Mouse (Mus musculus) olfactory bulb, adult 2 months (tissue): Measurements from ENCODE around the gene Muc2. TPM values are rescaled to one million over a fixed set of nuclear protein-coding genes. Genes with fewer than 3 reads are reported as not detected.
"Not testable (repeated sequence)": the region's sequence is repeated elsewhere in the genome, so short reads cannot be mapped to it uniquely, and the experiment has no call there.

ENCODE experiments used
- H3K27ac ChIP-seq: fragments of 200-500 bp; 2 replicates; pipeline ENCODE4 v1.5.1; 2012; ENCODE audit warnings: low read depth, low read length; ENCODE audit not compliant: insufficient read depth
- H3K4me1 ChIP-seq: fragments of 200-500 bp; 2 replicates; pipeline ENCODE4 v1.6.1; 2012; ENCODE audit warnings: low read length; ENCODE audit not compliant: control insufficient read depth, insufficient read depth
- H3K4me3 ChIP-seq: fragments of 200-500 bp; 2 replicates; pipeline ENCODE4 v1.5.1; 2012; ENCODE audit warnings: mild to moderate bottlenecking, low read depth, low read length, moderate library complexity; ENCODE audit not compliant: insufficient read depth
- CTCF ChIP-seq: fragments of 200-500 bp; IDR thresholded peaks from 2 replicates; pipeline ENCODE4 v1.5.1; 2012; ENCODE audit warnings: low read depth, mild to moderate bottlenecking, low read length, moderate library complexity; ENCODE audit not compliant: insufficient read depth
- POLR2A ChIP-seq: fragments of 200-500 bp; IDR thresholded peaks from 2 replicates; pipeline ENCODE4 v1.6.1; 2012; ENCODE audit warnings: mild to moderate bottlenecking, low read depth, low read length, moderate library complexity; ENCODE audit not compliant: insufficient read depth
- WGBS: fragments of 180-500 bp; shearing (Covaris S2); methylation state at CpG from one replicate; pipeline ENCODE4 v1.1.7; 2018; 5-methylcytosine and 5-hydroxymethylcytosine counted together
- polyA plus RNA-seq: library from polyadenylated mRNA; stranded (reverse); fragments of >200 nt; gene quantifications from 2 replicates; pipeline ENCODE4 v1.2.4, GENCODE M21; 2012; ENCODE audit warnings: low replicate concordance; ENCODE audit not compliant: missing spikeins, insufficient read depth, insufficient read length

Gene Muc2
- not detected in 2 replicates for polyA plus RNA-seq

GRCm38 (mm10) chr7:141690040-141690439, at the start of gene Muc2:
Gene Muc2, plus strand, starts transcription at chr7:141690340.
- peaks cover 9% of the 10 kb centered on the region; the same call in 1 of the 2 replicates for H3K4me1 ChIP-seq
- WGBS = 85% methylated on average over 8 of the region's 8 CpGs
- TF ChIP-seq POLR2A (no peak), CTCF (no peak)
- H3K4me3 ChIP-seq = no peak within 1 kb of the TSS
- no peak within 1 kb of the TSS for H3K27ac ChIP-seq

- Histone ChIP-seq H3K4me1 (no peaks in the 10 kb centered on the region), H3K4me3 (no peak overlapping the region), H3K27ac (no peak overlapping the region)
- 100% methylated on average over 1 of the region's 1 CpGs for WGBS
- TF ChIP-seq POLR2A (no peak), CTCF (no peak)
These were observed 47.8 kb upstream of the Muc2 start for GRCm38 (mm10) chr7:141642375-141642774.

- Histone ChIP-seq H3K4me1 (peaks cover under 1% of the 10 kb centered on the region; the same call in 1 of the 2 replicates), H3K27ac (no peak overlapping the region), H3K4me3 (no peak overlapping the region)
- TF ChIP-seq CTCF = no peak
- TF ChIP-seq POLR2A = no peak
- 43% methylated on average over 3 of the region's 3 CpGs for WGBS
These were observed 47.0 kb upstream of the Muc2 start for GRCm38 (mm10) chr7:141643160-141643559.

- Histone ChIP-seq H3K4me1 (peaks cover 12% of the 10 kb centered on the region), H3K4me3 (no peak overlapping the region), H3K27ac (no peak overlapping the region)
- TF ChIP-seq POLR2A (no peak), CTCF (no peak)
- 44% methylated on average over 2 of the region's 2 CpGs for WGBS
These were observed 43.1 kb upstream of the Muc2 start for GRCm38 (mm10) chr7:141647083-141647482.

GRCm38 (mm10) chr7:141647815-141648214, 42.3 kb upstream of the Muc2 start:
- Histone ChIP-seq H3K4me1 (peaks cover 12% of the 10 kb centered on the region), H3K27ac (no peak overlapping the region), H3K4me3 (no peak overlapping the region)
- TF ChIP-seq POLR2A (no peak), CTCF (no peak)
- 76% methylated on average over 11 of the region's 11 CpGs for WGBS

- TF ChIP-seq CTCF = no peak
- TF ChIP-seq POLR2A = no peak
- no peak overlapping the region for H3K4me3 ChIP-seq
- WGBS = 62% methylated on average over 7 of the region's 7 CpGs
- H3K27ac ChIP-seq = no peak overlapping the region
- H3K4me1 ChIP-seq = peaks cover 12% of the 10 kb centered on the region
These were observed 37.9 kb upstream of the Muc2 start for GRCm38 (mm10) chr7:141652191-141652590.

- Histone ChIP-seq H3K4me1 (no peaks in the 10 kb centered on the region), H3K4me3 (no peak overlapping the region), H3K27ac (no peak overlapping the region)
- no peak for TF ChIP-seq CTCF
- no peak for TF ChIP-seq POLR2A
- 87% methylated on average over 1 of the region's 1 CpGs for WGBS
These were observed 29.8 kb upstream of the Muc2 start for GRCm38 (mm10) chr7:141660346-141660745.

GRCm38 (mm10) chr7:141661481-141661880, 28.7 kb upstream of the Muc2 start:
- 88% methylated on average over 3 of the region's 3 CpGs for WGBS
- Histone ChIP-seq H3K4me3 (no peak overlapping the region), H3K4me1 (no peaks in the 10 kb centered on the region), H3K27ac (no peak overlapping the region)
- TF ChIP-seq CTCF (no peak), POLR2A (no peak)

GRCm38 (mm10) chr7:141662223-141662622, 27.9 kb upstream of the Muc2 start:
- no peak for TF ChIP-seq POLR2A
- no peak for TF ChIP-seq CTCF
- WGBS = 70% methylated on average over 5 of the region's 5 CpGs
- Histone ChIP-seq H3K27ac (no peak overlapping the region), H3K4me3 (no peak overlapping the region), H3K4me1 (no peaks in the 10 kb centered on the region)

GRCm38 (mm10) chr7:141666190-141666589, 23.9 kb upstream of the Muc2 start:
- H3K4me1 ChIP-seq = no peaks in the 10 kb centered on the region
- TF ChIP-seq POLR2A (no peak), CTCF (no peak)
- H3K4me3 ChIP-seq = no peak overlapping the region
- 12% methylated on average over 4 of the region's 4 CpGs for WGBS
- H3K27ac ChIP-seq = no peak overlapping the region

- WGBS = 90% methylated on average over 3 of the region's 3 CpGs
- not testable (repeated sequence) for H3K27ac ChIP-seq, H3K4me1 ChIP-seq, H3K4me3 ChIP-seq
These were observed 21.0 kb upstream of the Muc2 start for GRCm38 (mm10) chr7:141669097-141669496.
